Mouse (Mus musculus): ENCODE measurements at regions not wholly inside any gene's neighbourhood (a gene's known extent, or its start where the extent isn't known, plus 50 kb on each side); places are given as distances from the start of the nearest gene placed in this dataset.

- no peak for TF ChIP-seq TCF12 (IDR thresholded peaks at IDR 0.05; ENCODE audit: low read depth, low read length)
- no peak for TF ChIP-seq JUND (conservative IDR thresholded peaks at IDR 0.05; ENCODE audit: low read depth, low read length)
- no peak for TF ChIP-seq RCOR1 (conservative IDR thresholded peaks at IDR 0.05; ENCODE audit: low read depth, low read length)
- no peak for TF ChIP-seq ZNF384 (IDR thresholded peaks at IDR 0.05; ENCODE audit: low read depth, low read length)
- no peak for TF ChIP-seq MAX (IDR thresholded peaks at IDR 0.05; ENCODE audit: low read length)
- no peak for TF ChIP-seq JUN (IDR thresholded peaks at IDR 0.05; ENCODE audit: insufficient read depth, low read depth, low read length)
- TF ChIP-seq POLR2AphosphoS2 (IDR thresholded peaks at IDR 0.05; ENCODE audit: low read depth, low read length), result no peak
- no peak for TF ChIP-seq CTCF (conservative IDR thresholded peaks at IDR 0.05 in 1 of 2, IDR thresholded peaks at IDR 0.05 in 1 of 2; ENCODE audit: low read depth in 2 of 2, low read length in 2 of 2)
- TF ChIP-seq NRF1 (IDR thresholded peaks at IDR 0.05; ENCODE audit: low read depth, low read length), result no peak
- TF ChIP-seq POLR2A (IDR thresholded peaks at IDR 0.05; ENCODE audit: low read depth, low read length), result no peak
Measured at GRCm38 (mm10) chr11:31804518-31804917, 67.5 kb upstream of the Cpeb4 start.

Measured in CH12.LX (cell line).